Mouse (Mus musculus) neural tube, embryonic 10.5 days (tissue): ENCODE results near the gene Meis2.
A peak's percentile ranks its signal among the peaks of the same experiment; 100 is the strongest.

Source experiments
- DNase-seq: peaks from one replicate; pipeline ENCODE4 v3.0.0-alpha.2; 2017; ENCODE audit warnings: low spot score; ENCODE audit errors: extremely low spot score

Gene Meis2

GRCm38 (mm10) chr2:116068461-116068860 is 2.8 kb upstream of the Meis2 start:
- DNase-seq, result no peak

- peak; percentile 70 for DNase-seq
Observed at GRCm38 (mm10) chr2:116067711-116068110, 2.1 kb upstream of the Meis2 start.

DNA sequence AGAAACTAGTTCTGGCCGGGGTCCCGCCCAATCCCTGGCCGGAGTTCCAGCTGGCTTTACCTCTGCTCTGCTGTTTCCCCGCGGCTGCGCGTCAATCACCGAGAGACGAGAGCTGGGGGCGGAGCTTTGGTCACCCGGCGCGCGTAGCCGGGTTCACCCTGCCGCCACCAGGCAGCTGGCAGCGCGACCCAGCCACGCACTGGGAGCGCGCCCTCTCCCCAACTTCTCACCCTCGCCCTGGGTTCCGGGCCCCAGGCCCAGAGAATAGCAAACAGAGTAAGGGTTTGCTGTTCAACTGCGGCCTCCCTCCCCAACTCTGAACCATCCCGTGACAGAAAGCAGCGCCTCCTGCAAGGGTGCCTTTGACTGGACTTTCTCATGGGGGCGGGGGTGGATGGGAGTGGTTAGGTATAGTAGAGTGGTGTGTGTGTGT is 1.4 kb upstream of the Meis2 start:
- peak; percentile 90 for DNase-seq

DNA sequence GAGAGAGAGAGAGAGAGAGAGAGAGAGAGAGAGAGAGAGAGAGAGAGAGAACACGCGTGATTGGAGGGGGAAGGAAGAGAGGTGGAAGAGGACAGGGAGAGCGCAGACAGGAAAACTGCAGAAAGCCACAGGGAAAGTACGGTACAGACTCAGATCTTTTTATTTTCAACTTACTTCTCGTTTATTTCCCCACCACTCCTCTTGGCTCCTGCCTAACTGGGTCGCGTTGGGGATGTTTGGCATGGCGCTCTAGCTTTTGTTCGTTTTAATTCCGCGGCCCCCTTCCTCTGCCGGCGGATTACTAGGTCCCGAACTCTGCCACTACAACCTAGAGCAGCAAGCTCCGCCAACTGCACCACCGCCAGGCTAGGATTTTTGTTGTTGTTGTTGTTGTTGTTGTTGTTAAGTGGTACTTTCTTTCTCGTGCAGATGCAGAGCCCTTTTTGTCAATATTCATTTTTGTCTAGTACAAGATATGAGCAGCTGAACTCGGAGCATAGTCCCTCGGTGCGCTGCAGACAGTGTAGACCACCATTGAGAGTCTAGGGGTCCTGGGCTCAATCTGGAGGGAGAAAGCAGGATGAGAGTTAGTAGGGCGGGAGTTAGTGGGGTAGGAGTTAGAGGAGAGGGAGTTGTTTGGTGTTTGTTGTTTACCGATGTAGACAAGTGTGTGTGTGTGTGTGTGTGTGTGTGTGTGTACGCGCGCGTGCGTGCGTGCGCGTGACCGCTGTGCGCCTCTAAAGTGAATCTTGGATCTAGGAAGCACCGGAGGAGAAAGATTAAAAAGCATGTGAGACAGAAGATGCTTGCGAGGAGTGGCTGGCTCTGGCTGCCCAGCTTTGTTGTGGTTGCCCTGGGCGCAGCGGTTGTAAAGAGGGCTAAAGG is 660 bp upstream of the Meis2 start:
- peak; percentile 71 for DNase-seq

DNA sequence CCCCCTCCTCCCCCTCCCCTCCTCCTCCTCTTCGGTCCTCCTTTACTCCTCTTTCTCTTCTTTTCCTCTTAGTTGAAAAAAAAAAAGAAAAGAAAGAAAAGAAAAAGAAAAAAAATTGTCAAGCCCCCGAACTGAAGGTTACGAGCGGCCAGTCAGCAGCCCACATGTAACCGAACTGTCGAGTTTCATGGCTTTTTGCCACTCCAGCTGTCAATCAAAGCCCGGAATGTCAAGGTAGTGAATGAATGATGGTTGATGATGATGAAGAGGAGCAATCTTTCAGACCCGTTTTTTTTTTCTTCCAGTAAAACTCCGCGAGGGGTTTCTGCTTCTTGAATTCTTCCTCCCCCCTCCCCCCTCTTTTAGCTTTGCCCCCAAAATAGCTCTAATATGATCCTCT is 582 bp downstream of the Meis2 start:
- no peak for DNase-seq

DNA sequence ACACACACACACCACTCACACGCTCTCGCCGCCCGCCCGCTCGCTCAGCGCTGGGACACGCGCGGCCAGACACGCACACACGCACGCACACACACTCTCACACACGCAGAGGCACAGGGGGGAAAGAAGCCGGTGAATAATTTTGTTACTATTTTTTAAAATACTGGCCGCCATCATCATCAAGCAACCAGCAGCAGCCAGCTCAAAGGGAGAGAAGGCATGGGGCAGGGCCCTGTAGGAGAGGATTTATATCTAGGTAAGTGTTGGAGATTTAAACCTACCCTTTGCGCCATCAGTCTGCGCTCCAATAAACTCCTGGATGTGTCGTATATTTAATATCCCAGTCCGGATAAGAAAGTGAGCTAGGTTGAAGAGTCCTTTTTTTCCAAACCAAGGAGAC is 1.1 kb downstream of the Meis2 start:
- peak; percentile 65 for DNase-seq

- peak; percentile 71 for DNase-seq
Observed at GRCm38 (mm10) chr2:116063819-116064293, 1.8 kb downstream of the Meis2 start.

DNA sequence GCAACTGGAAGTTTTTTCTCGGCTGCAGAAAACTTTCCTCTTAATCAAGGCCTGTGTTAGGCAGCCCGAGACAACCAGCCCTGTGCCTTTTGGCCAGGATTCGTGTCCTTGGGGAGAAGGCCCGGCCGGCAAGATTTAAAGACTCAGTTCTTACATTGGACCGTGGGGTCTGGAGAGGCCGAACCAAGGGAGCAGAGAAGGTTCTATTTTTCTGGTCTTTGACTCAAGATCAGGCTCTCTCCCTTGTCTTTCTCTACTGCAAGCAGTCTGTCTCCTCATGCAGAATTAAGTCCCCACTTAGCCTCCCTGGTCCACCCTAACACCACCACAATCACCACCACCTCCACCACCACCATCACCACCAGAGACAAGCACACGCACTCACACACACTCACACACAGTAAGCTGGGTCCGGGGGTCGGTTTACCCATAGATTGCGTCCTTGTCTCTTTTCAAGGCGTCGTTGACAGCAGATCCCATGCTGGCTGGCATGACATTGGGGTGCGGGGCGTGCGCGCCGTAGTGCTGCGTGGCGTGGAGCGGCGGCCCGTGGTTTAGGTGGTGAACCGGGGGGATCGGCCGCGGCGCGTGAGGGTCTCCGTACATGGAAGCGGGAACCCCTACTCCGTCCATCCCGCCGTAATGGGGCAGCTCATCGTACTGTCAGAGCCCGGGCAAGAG is 2.7 kb downstream of the Meis2 start:
- DNase-seq, result peak; percentile 62

- peak; percentile 60 for DNase-seq
Observed at GRCm38 (mm10) chr2:116062251-116062651, 3.4 kb downstream of the Meis2 start.

DNA sequence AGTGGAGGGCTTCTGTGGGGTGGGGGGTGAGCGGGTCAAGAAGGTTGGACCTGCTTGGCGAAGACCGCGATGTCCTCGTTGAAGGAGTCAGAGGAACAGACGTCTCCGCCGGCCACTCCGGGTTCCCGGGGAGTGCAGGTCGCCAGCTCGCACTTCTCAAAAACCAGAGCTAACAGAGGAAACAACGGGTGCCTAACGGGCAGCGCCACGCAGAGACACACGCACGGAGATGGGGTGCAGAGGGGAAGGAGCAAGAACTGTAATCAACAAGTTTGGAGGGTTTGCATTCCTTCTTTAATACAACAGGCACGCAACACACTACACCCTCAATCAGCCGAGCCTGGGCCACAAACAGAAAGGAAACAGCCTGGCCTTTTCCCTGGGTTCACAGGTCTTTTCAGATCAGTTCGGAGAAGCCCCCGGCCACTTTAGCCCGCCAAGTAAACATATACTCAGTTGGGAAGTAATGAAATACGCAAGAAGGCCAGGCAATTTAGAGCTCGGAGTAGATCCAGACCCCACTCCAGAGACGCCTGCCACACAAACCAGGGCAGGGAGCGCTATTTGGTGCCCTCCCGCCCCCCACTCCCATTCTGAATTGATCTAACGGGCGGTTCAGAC is 4.1 kb downstream of the Meis2 start:
- DNase-seq, result no peak

- DNase-seq, result peak; percentile 71
Observed at GRCm38 (mm10) chr2:116060701-116061400, 4.8 kb downstream of the Meis2 start.

DNA sequence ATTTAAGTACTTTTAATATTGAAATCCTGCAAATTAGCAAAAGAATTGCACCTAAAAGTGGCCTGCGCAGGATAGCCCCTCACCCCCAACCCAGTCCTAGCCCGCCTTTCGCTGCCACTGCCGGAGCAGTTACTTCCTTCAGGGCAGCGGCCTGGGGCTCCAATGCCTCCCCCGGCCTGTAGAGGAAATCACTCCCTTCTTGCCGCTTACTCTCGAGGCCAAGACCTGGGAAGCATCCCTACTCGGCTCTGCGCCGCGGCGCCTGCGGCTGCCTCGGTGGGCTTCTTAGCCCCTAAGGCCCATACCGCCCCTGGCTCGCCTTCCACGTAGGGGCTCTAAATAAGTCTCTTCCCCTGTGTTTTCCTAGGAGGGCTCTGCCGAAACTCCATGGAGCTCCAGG is 5.4 kb downstream of the Meis2 start:
- peak; percentile 66 for DNase-seq

GRCm38 (mm10) chr2:116059661-116060060 is 6.0 kb downstream of the Meis2 start:
- DNase-seq, result no peak

GRCm38 (mm10) chr2:116059066-116059465 is 6.6 kb downstream of the Meis2 start:
- no peak for DNase-seq

GRCm38 (mm10) chr2:116058511-116058910 is 7.1 kb downstream of the Meis2 start:
- DNase-seq, result no peak

GRCm38 (mm10) chr2:116056826-116057225 is 8.8 kb downstream of the Meis2 start:
- no peak for DNase-seq

DNA sequence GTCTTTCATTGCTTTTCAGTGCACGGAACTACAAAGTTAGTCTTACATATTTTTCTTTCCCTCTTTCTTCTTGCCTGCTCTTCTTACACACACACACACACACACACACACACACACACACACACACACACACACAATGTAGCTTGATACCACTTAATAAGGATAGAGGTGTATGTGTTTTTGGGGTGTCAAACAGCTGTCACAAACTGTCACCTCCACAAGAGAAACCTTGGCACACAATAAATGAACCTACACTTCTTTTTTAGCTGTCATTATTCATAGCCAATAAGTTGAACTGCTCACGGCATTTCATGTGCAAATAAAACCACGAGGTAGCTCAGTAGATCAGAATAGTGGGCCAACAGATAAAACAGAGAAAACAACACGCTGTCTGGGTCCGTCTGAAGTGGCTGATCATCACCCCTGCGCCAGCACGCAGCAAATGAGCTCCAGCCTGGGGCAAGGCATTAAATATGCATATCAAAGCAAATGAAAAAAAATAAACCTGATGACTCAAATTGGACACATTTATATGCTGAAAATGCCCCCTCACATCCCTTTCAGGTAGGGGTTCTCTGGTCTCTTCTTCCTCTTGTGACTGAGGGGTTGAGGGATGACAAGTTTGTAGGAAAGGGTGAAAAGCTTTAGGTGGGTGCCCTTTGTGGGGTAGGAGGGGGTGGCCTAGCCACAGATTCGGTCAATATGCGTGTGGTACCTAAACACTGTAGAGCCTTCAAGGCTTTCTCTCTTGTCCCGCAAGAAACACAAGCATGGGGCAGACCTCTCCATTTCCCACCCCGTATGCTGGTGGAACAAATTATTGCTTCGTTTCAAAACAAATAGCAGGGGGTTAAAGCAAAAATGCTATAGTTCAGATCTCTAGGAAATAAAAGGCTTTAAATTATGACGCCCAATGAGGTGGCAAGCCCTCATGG is 9.7 kb downstream of the Meis2 start:
- no peak for DNase-seq

DNA sequence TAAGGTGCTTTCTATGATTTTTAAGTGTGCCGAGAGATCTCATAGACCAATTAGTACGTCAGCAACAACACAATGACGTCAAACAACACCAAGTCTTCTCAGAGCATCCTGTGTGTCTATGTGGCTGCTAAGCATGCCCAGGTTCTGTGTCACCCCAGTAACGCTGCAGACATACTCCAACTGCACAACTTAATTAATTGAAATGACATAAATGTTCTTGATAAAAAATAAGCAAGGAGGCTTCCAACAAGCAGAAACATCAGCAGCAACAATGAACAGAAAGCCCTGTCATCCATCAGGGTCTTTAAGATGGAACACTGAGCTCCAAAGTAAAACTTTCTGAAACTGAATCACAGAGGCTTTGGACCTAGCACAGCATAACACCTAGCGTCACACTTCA is 11.7 kb downstream of the Meis2 start:
- DNase-seq, result no peak

DNA sequence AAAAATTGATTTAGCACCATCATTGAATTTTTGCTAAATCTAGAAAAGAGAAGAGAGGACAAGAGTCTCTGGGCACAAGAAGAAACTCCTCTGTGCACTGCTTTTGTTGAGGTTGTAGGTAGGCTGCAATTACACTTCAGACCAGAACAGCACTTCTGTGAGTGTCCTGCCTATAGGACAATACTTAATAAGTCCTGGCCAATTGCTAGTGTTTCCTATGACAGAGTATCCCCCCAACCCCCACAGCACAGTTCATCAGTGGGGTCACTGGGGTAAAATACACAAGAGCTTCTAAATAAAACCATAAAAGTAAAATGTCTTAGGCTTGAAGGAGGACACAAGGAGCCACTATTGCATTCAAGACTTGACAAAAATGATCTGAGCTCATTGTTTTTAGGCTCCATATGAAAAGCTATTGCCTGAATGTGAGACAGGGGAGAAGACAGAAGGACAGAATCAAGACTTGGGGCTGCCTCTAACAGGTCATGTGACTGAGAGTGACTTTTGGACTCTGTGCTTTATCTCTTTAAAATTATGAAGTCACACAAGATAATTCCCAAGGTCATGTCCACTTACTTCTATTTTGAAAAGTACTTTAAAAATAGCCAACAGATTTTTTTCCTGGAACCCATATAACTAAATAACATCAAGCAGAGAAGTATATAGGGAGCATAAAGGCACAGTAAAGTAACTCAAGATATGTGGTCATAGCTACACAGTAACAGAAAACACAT is 12.8 kb downstream of the Meis2 start:
- DNase-seq, result no peak
